Mouse (Mus musculus) adrenal gland, postnatal 4 days (tissue): ENCODE results near the gene Dnajb14. TPM values are rescaled to one million over a fixed set of nuclear protein-coding genes. Genes with fewer than 3 reads are reported as not detected.
"Not testable (repeated sequence)": the region's sequence is repeated elsewhere in the genome, so short reads cannot be mapped to it uniquely, and the experiment has no call there.

ENCODE experiments used
- DNase-seq, 2 experiments: peaks; one replicate each; pipeline ENCODE4 v3.0.0; 2021 to 2022; ENCODE audit warnings: low spot score in 2 of 2, mixed read lengths in 2 of 2
- total RNA-seq, 2 experiments: library from RNA; stranded (reverse); gene quantifications; 2 replicates each; pipeline ENCODE4 v1.2.3; 2021

Gene Dnajb14
- total RNA-seq, 2 experiments from 2014 or later = 21.4 to 22.8 TPM

DNA sequence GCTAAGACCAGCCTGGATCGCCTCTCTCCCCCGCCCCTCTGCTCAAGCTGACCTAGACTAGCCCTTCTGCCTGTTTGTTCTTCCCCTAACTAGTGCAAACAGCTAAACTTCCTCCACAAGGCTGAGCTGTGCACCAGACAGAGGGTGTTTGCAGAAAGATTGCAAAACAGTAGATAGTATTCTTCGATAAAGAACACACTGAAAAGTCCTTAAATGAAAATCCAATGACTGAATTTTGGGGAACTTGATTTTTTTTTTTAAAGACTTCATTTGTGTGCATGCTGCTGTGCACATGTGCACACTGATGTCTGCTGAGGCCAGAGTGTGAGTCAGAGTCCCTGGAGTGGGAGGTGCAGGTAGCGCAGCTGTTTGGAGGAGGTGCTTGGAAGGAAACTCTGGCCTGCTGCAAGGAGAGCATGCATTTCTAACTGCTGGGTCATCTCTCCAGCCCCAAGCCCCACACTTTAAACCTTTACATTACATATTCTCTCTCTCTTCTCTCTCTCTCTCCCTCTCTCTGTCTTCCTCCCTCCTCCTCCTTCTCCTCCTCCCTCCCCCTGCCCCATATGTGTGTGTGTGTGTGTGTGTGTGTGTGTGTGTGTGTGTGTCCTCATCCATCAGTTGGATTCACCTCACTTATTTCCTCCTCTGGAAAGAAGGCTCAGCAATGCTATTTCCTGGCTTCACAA is 84.9 kb downstream of the Dnajb14 start:
- no peak for DNase-seq

- DNase-seq = no peak
These were observed 85.7 kb downstream of the Dnajb14 start for GRCm38 (mm10) chr3:137952914-137953880.

GRCm38 (mm10) chr3:137954256-137954916 is 86.9 kb downstream of the Dnajb14 start:
- no peak for DNase-seq

DNA sequence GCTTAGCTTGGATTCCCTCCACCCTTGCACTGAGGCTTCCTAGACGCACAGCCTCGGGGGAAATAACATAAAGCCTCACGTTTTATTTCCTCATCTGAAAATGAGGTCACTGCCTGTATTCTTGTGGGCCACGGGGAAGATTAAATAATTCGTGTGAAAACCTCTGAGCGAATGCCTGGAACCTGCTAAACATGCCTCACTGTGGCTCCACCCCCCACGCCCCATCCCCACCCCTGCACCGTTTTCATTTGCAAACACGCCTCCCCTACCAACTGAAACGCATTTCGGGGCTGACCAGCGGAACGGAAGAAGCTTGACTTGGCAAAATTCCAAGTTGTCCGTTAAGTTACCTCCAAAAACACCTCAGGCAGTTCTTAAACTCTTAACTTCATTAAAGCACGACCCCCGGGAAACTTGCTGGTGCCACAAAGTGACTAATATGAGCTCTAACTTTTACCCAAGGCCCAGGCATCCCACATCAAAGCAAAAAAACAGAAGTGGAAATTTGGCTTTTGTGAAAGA is 88.1 kb downstream of the Dnajb14 start:
- DNase-seq = no peak

DNA sequence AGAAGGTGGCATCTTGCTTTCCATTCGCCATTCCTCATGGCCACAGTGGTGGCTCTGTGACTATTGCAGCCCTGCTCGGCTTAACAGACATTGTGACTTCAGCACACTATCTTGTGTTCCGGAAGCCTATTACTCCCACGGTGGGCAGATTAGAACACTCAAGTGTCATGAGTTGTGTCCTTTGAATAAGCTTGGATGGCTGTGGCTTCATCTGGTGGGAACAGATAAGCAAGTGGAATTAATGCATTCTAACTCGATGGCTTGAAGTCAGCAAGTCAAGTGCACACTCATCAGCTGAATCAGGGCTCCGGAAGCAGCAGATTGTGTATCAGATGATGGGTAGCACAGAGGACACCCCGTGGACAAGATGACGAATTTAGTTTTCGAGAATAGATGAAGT is 90.4 kb downstream of the Dnajb14 start:
- no peak for DNase-seq

GRCm38 (mm10) chr3:137958352-137958751 is 90.9 kb downstream of the Dnajb14 start:
- no peak for DNase-seq

- DNase-seq = no peak
These were observed 92.0 kb downstream of the Dnajb14 start for GRCm38 (mm10) chr3:137959456-137959855.

DNA sequence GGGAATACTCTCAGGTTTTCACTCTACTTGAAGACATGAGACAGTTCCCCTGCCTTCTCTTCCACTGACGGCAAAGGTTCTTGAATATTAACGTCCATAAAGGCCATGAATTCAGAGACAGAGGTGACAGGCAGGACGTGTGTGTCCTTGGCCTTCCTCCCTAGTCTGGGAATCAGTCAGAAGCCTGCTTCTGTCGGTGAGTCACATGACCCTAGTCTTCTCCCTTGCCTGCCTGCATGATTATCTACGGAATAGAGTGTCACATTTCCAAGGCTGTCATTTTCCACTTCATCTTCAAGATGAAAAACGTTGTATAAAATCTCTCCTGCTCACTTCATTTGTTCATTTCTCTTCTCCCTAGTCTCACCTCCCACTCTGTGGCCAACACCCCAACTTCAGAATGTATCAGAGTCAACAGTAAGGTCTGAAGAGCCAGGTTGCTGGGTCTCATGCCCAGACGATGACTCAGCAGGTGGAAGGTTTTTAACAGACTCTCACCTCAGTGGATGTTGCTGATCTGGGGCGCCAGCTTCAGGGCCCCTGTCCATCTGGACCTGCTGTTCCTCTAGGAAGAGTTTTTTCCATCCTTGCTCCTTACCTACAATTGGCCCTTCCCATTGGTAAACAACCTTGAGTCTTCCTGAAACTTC is 94.4 kb downstream of the Dnajb14 start:
- no peak for DNase-seq

DNA sequence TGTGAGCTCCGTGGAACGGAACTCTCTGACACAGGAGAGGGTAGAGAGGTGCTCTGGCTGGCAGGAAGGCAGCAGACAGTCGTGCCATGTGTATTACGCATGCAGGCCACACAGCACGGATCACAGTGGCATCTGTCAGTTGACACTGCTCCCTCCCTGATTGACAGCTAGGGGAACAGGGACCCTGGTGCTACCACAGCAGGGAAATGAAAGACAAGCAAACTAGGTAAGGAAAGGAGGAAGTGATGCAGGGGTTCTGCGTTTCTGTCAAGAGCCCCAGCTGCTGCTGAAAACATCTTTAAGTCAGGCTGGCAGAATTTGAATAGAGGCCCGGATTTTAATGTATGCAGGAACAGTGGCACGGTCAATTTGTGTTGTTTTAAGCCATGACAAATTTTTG is 96.0 kb downstream of the Dnajb14 start:
- no peak for DNase-seq

DNA sequence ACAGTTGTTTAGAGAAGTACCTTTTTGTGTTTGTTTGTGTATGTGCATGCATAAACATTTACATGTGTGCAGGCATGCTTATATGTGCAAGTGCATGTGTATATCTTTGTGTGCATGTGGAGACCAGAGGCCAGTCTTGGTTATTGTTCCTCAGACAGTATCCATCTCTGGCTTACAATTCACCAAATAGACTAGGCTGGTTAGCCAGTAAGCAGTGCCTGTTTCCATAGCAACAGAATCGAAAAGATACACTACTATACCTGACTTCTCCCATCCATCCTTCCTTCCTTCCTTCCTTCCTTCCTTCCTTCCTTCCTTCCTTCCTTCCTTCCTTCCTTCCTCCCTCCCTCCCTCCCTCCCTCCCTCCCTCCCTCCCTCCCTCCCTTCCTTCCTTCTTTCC is 96.5 kb downstream of the Dnajb14 start:
- not testable (repeated sequence) for DNase-seq

Other genes with a start within 250 kb of the Dnajb14 start
- 1 to 10 TPM; 2.8 to 3.8 TPM for gene Ddit4l, start 246.1 kb upstream of the Dnajb14 start, total RNA-seq
- not detected for gene Gm21962, start 196.2 kb upstream of the Dnajb14 start, total RNA-seq
- gene H2afz, start 3.2 kb upstream of the Dnajb14 start, total RNA-seq = 100 to 1,000 TPM; 360 to 373 TPM
- gene Lamtor3, start 50.8 kb downstream of the Dnajb14 start, total RNA-seq = 10 to 100 TPM; 63.6 to 68.8 TPM
- 10 to 100 TPM; 11.6 to 13.8 TPM for gene Dapp1, start 113.9 kb downstream of the Dnajb14 start, total RNA-seq
- 1 to 10 TPM; 1.7 to 2.9 TPM for gene 1110002E22Rik, start 197.4 kb downstream of the Dnajb14 start, total RNA-seq
- under 1 TPM in 1 of 2 experiments, not detected in 1; 0.17 TPM for gene Gm5105, start 199.7 kb downstream of the Dnajb14 start, total RNA-seq